Mouse (Mus musculus): ENCODE data around the gene Katnb1. TPM values are rescaled to one million over a fixed set of nuclear protein-coding genes. Genes with fewer than 3 reads are reported as not detected.

The Katnb1 gene
- total and polyA plus RNA-seq, 2 experiments from 2014 or later: 49.5 to 50.6 TPM

DNA sequence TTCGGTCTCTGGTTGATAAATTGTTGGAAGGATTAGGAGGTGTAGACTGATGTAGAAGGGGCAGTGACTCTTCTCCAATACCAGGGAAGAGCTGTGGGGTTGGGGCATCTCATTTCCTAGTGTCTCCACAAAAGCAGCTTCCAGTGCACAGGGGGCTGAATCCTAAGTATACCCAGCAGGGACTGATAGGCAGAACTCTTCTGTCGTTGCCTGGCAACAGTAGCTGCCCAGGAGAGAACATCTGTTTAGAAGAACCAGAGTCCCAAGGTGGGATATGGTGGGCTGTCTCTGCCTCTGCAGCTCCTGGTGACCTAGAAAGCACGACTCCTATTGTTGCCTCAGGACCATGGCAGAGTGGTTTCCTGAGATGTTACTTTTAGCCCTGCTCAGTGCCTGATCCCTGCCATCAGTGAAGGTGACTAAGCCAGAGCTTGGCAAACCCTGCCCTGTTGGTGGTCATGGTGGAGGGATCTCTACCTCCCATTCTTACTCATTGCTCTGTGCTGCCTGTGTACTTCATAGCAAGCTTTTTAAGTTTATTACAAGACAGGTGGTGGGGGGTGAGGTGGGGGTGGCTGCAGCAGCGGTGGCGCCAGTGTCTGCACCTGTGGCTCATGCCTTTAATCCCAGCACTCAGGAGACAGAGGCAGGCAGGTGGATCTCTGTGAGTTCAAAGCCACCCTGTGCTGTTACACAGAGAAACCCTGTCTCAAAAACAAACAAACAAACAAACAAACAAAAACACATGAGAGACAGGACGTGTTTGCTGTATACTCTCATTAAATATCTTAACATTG lies 32.9 kb upstream of the Katnb1 start:
- H3K9me3 ChIP-seq (ENCODE audit: low read length): no peaks in the 10 kb centered on the region
- no peak overlapping the region for H3K9ac ChIP-seq
- ATAC-seq (peak; percentile 43), DNase-seq (no peak)
- H3K27me3 ChIP-seq (ENCODE audit: insufficient read depth, low read length): no peaks in the 10 kb centered on the region
- no peak for TF ChIP-seq CTCF (IDR thresholded peaks at IDR 0.05; ENCODE audit: low read depth)
- no peaks in the 10 kb centered on the region for H3K36me3 ChIP-seq (ENCODE audit: insufficient read depth)
- H3K4me3 ChIP-seq (ENCODE audit: low read depth, low read length): no peak overlapping the region
- H3K4me1 ChIP-seq (ENCODE audit: insufficient read depth): 0 out of 2 replicates have a peak, but pooled peaks cover 3% of the 10 kb centered on the region
- no peak overlapping the region for H3K27ac ChIP-seq (ENCODE audit: low read depth, low read length)
- 69% methylated on average over 6 of the region's 6 CpGs for WGBS
- H3K4me2 ChIP-seq (ENCODE audit: low read depth): no peak overlapping the region

DNA sequence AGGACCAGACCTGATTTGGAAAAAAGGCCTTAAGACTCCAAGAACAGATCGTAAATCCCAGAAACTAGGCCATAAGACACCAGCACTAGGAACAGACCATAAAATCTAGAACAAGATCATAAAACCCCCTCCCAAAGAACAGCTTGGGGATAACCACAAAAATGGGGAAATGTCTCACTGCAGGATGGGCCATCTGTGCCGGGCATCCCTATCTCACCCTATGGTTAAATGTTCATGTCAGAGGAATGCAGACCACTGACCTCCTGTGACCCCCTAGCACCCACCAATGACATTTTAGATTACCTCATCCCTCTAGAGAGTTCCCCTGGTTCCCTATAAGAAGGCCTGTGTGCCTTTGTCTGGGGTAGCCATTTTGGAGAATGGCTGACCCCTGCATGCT lies 31.4 kb upstream of the Katnb1 start:
- no peak for DNase-seq
- TF ChIP-seq CTCF (IDR thresholded peaks at IDR 0.05; ENCODE audit: low read depth): no peak

DNA sequence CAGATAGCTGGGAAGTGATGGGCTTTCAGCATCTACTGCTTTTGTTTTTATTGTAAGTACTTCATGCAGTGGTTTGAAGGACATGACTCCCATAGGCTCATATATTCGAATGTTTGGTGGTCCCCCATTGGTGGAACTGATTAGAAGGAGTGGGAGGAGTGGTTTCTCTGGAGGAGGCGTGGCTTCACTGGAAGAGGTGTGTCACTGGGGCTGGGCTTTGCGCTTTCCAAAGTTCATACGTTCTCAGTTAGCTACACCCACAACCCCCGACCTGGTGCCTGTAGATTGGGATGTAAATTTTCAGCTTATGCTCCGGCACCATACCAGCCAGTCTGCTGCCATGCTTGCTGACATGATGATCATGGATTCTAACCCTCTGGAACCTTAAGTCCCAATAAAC lies 26.5 kb upstream of the Katnb1 start:
- no peaks in the 10 kb centered on the region for H3K9me3 ChIP-seq (ENCODE audit: low read length)
- ATAC-seq (no peak), DNase-seq (no peak)
- no peak for TF ChIP-seq CTCF (IDR thresholded peaks at IDR 0.05; ENCODE audit: low read depth)
- H3K36me3 ChIP-seq (ENCODE audit: insufficient read depth): no peaks in the 10 kb centered on the region
- H3K4me2 ChIP-seq (ENCODE audit: low read depth): no peak overlapping the region
- no peak overlapping the region for H3K27ac ChIP-seq (ENCODE audit: low read depth, low read length)
- 65% methylated on average over 6 of the region's 6 CpGs for WGBS
- H3K9ac ChIP-seq: no peak overlapping the region
- no peak overlapping the region for H3K4me3 ChIP-seq (ENCODE audit: low read depth, low read length)
- no peaks in the 10 kb centered on the region for H3K4me1 ChIP-seq (ENCODE audit: insufficient read depth)
- no peaks in the 10 kb centered on the region for H3K27me3 ChIP-seq (ENCODE audit: insufficient read depth, low read length)

More for the DNA sequence above, 31.4 kb upstream of the Katnb1 start:
- H3K9me3 ChIP-seq (ENCODE audit: low read length): no peaks in the 10 kb centered on the region
- H3K4me3 ChIP-seq (ENCODE audit: low read depth, low read length): no peak overlapping the region
- H3K4me1 ChIP-seq (ENCODE audit: insufficient read depth): 0 out of 2 replicates have a peak, but pooled peaks cover 3% of the 10 kb centered on the region
- H3K36me3 ChIP-seq (ENCODE audit: insufficient read depth): no peaks in the 10 kb centered on the region
- no peak overlapping the region for H3K9ac ChIP-seq
- 91% methylated on average over 2 of the region's 2 CpGs for WGBS
- H3K4me2 ChIP-seq (ENCODE audit: low read depth): no peak overlapping the region
- ATAC-seq: no peak
- H3K27me3 ChIP-seq (ENCODE audit: insufficient read depth, low read length): no peaks in the 10 kb centered on the region
- H3K27ac ChIP-seq (ENCODE audit: low read depth, low read length): no peak overlapping the region

DNA sequence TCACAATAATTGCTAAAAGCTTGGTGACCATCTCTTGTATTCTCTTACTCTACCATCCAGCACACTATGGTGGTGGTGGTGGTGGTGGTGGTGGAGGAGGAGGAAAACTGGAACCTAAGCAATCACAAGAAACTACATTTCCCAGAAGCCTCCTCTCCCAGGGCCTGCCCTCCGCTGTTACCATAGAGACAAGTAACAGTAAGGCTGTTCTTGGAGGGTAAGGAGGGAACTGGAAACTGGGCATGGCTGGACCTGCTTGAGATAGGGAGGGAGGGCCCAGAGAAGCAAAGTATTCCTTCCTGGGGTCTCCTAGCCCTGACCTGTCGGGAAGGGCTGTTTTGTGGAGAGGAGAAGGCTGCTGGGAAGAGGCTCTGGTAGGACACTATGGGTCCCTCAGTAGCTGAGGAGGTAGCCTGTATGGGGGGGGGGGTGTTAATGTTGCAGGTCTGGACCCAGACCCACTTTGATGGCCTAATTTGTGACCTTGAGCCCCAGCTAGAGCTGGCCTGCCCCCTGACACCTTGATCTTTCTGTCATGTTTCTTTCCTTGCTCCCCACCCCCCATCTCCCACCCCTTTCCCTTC lies 26.0 kb upstream of the Katnb1 start, which contains the start of gene Drc7:
Gene Drc7, plus strand, starts transcription at position 177 of the 584 bp plus-strand sequence.
- Histone ChIP-seq H3K4me2 (ENCODE audit: low read depth) (peak within 1 kb of the TSS; percentile 16; the same call in 1 of the 2 replicates), H3K27ac (ENCODE audit: low read depth, low read length) (no peak within 1 kb of the TSS), H3K4me3 (ENCODE audit: low read depth, low read length) (no peak within 1 kb of the TSS), H3K36me3 (ENCODE audit: insufficient read depth) (no peaks in the 10 kb centered on the region), H3K27me3 (ENCODE audit: insufficient read depth, low read length) (no peaks in the 10 kb centered on the region), H3K9ac (no peak within 1 kb of the TSS), H3K4me1 (ENCODE audit: insufficient read depth) (no peaks in the 10 kb centered on the region), H3K9me3 (ENCODE audit: low read length) (no peaks in the 10 kb centered on the region)
- TF ChIP-seq CTCF (IDR thresholded peaks at IDR 0.05; ENCODE audit: low read depth): no peak
- ATAC-seq: peak; percentile 95
- WGBS: 22% methylated on average over 2 of the region's 2 CpGs
- peak; percentile 62 for DNase-seq

DNA sequence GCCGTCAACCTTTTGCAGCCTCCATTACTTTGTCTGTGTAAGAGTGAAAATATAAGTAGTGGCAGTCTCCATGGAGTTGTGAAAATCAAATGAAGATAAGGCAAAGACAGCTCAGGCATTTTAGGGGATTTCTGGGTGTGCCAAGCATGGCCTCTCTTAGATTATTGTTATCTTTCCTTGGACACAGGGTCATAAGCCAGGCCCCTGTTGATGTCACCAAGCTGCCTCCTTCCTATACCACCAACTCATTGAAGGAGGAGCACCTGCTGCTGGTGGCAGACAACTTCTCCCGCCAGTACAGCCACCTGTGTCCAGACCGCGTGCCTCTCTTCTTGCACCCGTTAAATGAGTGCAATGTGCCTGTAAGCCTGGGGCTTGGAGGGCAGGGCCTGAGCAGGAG lies 24.6 kb upstream of the Katnb1 start:
- Histone ChIP-seq H3K4me1 (ENCODE audit: insufficient read depth) (no peaks in the 10 kb centered on the region), H3K9ac (no peak overlapping the region), H3K27me3 (ENCODE audit: insufficient read depth, low read length) (no peaks in the 10 kb centered on the region), H3K27ac (ENCODE audit: low read depth, low read length) (no peak overlapping the region), H3K4me3 (ENCODE audit: low read depth, low read length) (no peak overlapping the region), H3K9me3 (ENCODE audit: low read length) (no peaks in the 10 kb centered on the region), H3K36me3 (ENCODE audit: insufficient read depth) (no peaks in the 10 kb centered on the region), H3K4me2 (ENCODE audit: low read depth) (no peak overlapping the region)
- no peak for TF ChIP-seq CTCF (IDR thresholded peaks at IDR 0.05; ENCODE audit: low read depth)
- ATAC-seq (no peak), DNase-seq (no peak)
- whole genome bisulfite sequencing: 83% methylated on average over 5 of the region's 5 CpGs

DNA sequence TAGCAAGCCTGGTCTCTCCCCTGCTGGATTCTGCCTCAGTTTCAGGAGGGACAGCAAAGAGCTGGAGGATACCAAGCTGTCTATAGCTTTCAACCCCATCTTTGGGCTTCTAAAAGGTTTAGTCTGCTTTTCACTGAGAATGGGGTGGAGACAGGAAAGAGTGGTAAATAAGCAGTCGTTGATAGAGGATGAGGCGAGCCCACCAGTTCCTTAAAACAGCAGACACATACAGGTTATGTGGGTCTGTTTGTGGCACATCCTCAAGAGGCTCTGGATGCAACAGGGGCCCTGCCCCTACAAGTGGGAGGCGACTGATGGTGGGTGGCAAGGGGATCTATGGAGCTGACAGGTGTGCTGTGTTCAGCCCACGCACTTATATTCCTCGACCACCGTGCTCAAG lies 22.3 kb upstream of the Katnb1 start:
- Histone ChIP-seq H3K4me1 (ENCODE audit: insufficient read depth) (no peaks in the 10 kb centered on the region), H3K36me3 (ENCODE audit: insufficient read depth) (no peaks in the 10 kb centered on the region), H3K27me3 (ENCODE audit: insufficient read depth, low read length) (no peaks in the 10 kb centered on the region), H3K27ac (ENCODE audit: low read depth, low read length) (no peak overlapping the region), H3K4me3 (ENCODE audit: low read depth, low read length) (no peak overlapping the region), H3K4me2 (ENCODE audit: low read depth) (no peak overlapping the region), H3K9ac (no peak overlapping the region), H3K9me3 (ENCODE audit: low read length) (no peaks in the 10 kb centered on the region)
- TF ChIP-seq CTCF (IDR thresholded peaks at IDR 0.05; ENCODE audit: low read depth): no peak
- ATAC-seq (no peak), DNase-seq (no peak)
- WGBS: 84% methylated on average over 6 of the region's 6 CpGs

DNA sequence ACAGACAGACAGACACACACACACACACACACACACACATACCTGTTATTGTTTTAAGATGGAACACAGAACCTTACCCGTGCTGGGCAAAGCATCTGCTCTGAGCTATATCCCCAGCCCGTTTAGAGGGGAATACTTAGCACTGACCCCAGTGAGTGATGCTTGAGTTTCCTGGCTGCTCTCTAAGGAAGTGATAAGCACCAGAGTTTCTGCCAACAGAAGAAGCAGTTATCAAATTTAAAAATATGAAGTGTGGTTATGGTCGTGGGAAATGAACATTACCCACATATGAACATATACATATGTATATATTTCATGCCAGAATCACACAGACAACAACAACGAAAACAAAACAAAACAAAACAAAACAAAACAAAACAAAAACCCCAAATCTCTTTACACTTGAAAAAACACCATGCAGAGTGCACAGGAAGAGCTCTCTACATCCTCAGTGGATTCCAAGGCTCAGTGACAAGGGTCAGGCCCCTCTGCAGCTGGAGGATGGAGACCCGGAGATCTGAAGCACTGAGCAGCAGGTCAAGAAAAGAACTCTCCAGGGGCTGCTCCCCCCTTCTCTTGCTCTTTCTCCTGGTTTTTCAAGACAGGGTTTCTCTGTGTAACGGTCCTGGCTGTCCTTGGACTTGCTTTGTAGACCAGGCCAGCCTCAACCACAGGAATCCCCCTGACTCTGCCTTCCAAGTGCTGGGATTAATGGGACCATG lies 21.0 kb upstream of the Katnb1 start:
- Histone ChIP-seq H3K9ac (no peak overlapping the region), H3K9me3 (ENCODE audit: low read length) (no peaks in the 10 kb centered on the region), H3K27ac (ENCODE audit: low read depth, low read length) (no peak overlapping the region), H3K4me3 (ENCODE audit: low read depth, low read length) (no peak overlapping the region), H3K27me3 (ENCODE audit: insufficient read depth, low read length) (no peaks in the 10 kb centered on the region), H3K36me3 (ENCODE audit: insufficient read depth) (no peaks in the 10 kb centered on the region), H3K4me1 (ENCODE audit: insufficient read depth) (no peaks in the 10 kb centered on the region), H3K4me2 (ENCODE audit: low read depth) (no peak overlapping the region)
- 60% methylated on average over 6 of the region's 6 CpGs for WGBS
- ATAC-seq (no peak), DNase-seq (no peak)
- TF ChIP-seq CTCF (IDR thresholded peaks at IDR 0.05; ENCODE audit: low read depth): no peak
